Comparison of ENCODE assay signal across 15 mouse cellular contexts in genomic region chr10:21827505-21827844, GRCm38 (mm10). TPM values are rescaled to one million over a fixed set of nuclear protein-coding genes. Genes with fewer than 3 reads are reported as not detected.
DNase-seq lines count a peak whose midpoint lies in the region; ATAC-seq and TF ChIP-seq lines count a peak whose summit lies in the region.
"Had no signal": no experiment of that assay in that cellular context is flagged by ENCODE, and none has a peak within 500 bp of the region (broad histone marks: within the 10 kb centered on the region; RNA-seq: fewer than 3 reads in every experiment).

No protein-coding gene starts in this region.

- peak overlapping the region; percentile 53; the same call in 1 of the 2 replicates for H3K27ac ChIP-seq in spleen, adult 2 months (ENCODE audit: insufficient read depth, low read length)
- peak overlapping the region; percentile 76 for H3K27ac ChIP-seq in bone marrow macrophage, adult 2 months (ENCODE audit: insufficient read depth, low read depth, low read length)
- peak overlapping the region; percentile 81 for H3K27ac ChIP-seq in liver, postnatal 0 days (ENCODE audit: low read depth)
- peak overlapping the region; percentile 65 for H3K27ac ChIP-seq in stomach, postnatal 0 days (replicated peaks)
- no peak overlapping the region for H3K27ac ChIP-seq in midbrain, embryonic 10.5 days (replicated peaks)
- H3K27ac ChIP-seq in forebrain, embryonic 13.5 days, result no peak overlapping the region
- H3K27ac ChIP-seq in midbrain, embryonic 13.5 days, result no peak overlapping the region
- H3K27ac ChIP-seq: forebrain, embryonic 15.5 days; hindbrain, embryonic 14.5 days; liver, embryonic 13.5 days had no signal

- WGBS in spleen, adult 2 months, result 33% methylated on average over 3 of the region's 3 CpGs
- 26% methylated on average over 3 of the region's 3 CpGs for WGBS in liver, postnatal 0 days (ENCODE audit: insufficient replicate concordance)
- WGBS in stomach, postnatal 0 days, result 64% methylated on average over 3 of the region's 3 CpGs
- 64% methylated on average over 3 of the region's 3 CpGs for WGBS in midbrain, embryonic 10.5 days
- WGBS in forebrain, embryonic 13.5 days, result 68% methylated on average over 3 of the region's 3 CpGs
- WGBS in midbrain, embryonic 13.5 days, result 65% methylated on average over 3 of the region's 3 CpGs

- no peak overlapping the region for H3K4me3 ChIP-seq in spleen, adult 2 months (ENCODE audit: extremely low read depth, insufficient read depth, insufficient read length)
- peak overlapping the region; percentile 7; the same call in 1 of the 2 replicates for H3K4me3 ChIP-seq in bone marrow macrophage, adult 2 months (ENCODE audit: insufficient read depth, low read length)
- H3K4me3 ChIP-seq in liver, postnatal 0 days (ENCODE audit: low read depth, low read length), result no peak overlapping the region
- no peak overlapping the region for H3K4me3 ChIP-seq in stomach, postnatal 0 days (ENCODE audit: low read depth, low read length)
- no peak overlapping the region for H3K4me3 ChIP-seq in midbrain, embryonic 10.5 days
- no peak overlapping the region for H3K4me3 ChIP-seq in forebrain, embryonic 13.5 days
- H3K4me3 ChIP-seq in midbrain, embryonic 13.5 days (replicated peaks), result no peak overlapping the region
- H3K4me3 ChIP-seq: forebrain, embryonic 15.5 days; liver, embryonic 13.5 days had no signal

- H3K9ac ChIP-seq in liver, postnatal 0 days (replicated peaks), result no peak overlapping the region
- H3K9ac ChIP-seq in stomach, postnatal 0 days (ENCODE audit: low read length), result no peak overlapping the region
- H3K9ac ChIP-seq in forebrain, embryonic 13.5 days, result no peak overlapping the region
- no peak overlapping the region for H3K9ac ChIP-seq in midbrain, embryonic 13.5 days (replicated peaks)
- H3K9ac ChIP-seq: forebrain, embryonic 15.5 days; hindbrain, embryonic 14.5 days; liver, embryonic 13.5 days had no signal

- TF ChIP-seq EP300 in liver, postnatal 0 days (IDR thresholded peaks at IDR 0.05; ENCODE audit: low read depth), result no peak
- no peak for TF ChIP-seq EP300 in stomach, postnatal 0 days (optimal IDR thresholded peaks at IDR 0.05)

- no peak for TF ChIP-seq POLR2A in spleen, adult 2 months (IDR thresholded peaks at IDR 0.05; ENCODE audit: low read depth, low read length)
- TF ChIP-seq POLR2A in bone marrow macrophage, adult 2 months (IDR thresholded peaks at IDR 0.05; ENCODE audit: borderline replicate concordance, low read depth, low read length), result no peak

- no peak for ATAC-seq in liver, postnatal 0 days
- 0 out of 2 replicates have a peak, but pooled peaks have one; percentile 36 for ATAC-seq in stomach, postnatal 0 days (ENCODE audit: low FRiP score, low TSS enrichment)
- ATAC-seq in forebrain, embryonic 13.5 days, result no peak
- no peak for ATAC-seq in midbrain, embryonic 13.5 days
- ATAC-seq: forebrain, embryonic 15.5 days; Patski had no signal

- H3K4me1 ChIP-seq in spleen, adult 2 months (ENCODE audit: control insufficient read depth, insufficient read depth, insufficient read length), result peaks cover 4% of the 10 kb centered on the region; the same call in 1 of the 2 replicates
- peaks cover 7% of the 10 kb centered on the region; the same call in 1 of the 2 replicates for H3K4me1 ChIP-seq in bone marrow macrophage, adult 2 months (ENCODE audit: control insufficient read depth, insufficient read depth, low read length)
- H3K4me1 ChIP-seq in liver, postnatal 0 days (ENCODE audit: insufficient read depth), result peaks cover 3% of the 10 kb centered on the region; the same call in 1 of the 2 replicates
- 0 out of 2 replicates have a peak, but pooled peaks cover 2% of the 10 kb centered on the region for H3K4me1 ChIP-seq in stomach, postnatal 0 days (replicated peaks; ENCODE audit: control insufficient read depth, insufficient read depth)
- H3K4me1 ChIP-seq in midbrain, embryonic 10.5 days, result peaks cover 22% of the 10 kb centered on the region
- H3K4me1 ChIP-seq in forebrain, embryonic 13.5 days, result peaks cover 14% of the 10 kb centered on the region
- H3K4me1 ChIP-seq in midbrain, embryonic 13.5 days (replicated peaks), result peaks cover 28% of the 10 kb centered on the region

- H3K27me3 ChIP-seq in spleen, adult 2 months (ENCODE audit: control insufficient read depth, insufficient read depth, low read length), result no peaks in the 10 kb centered on the region
- no peaks in the 10 kb centered on the region for H3K27me3 ChIP-seq in liver, postnatal 0 days (ENCODE audit: insufficient read depth, low read length)
- no peaks in the 10 kb centered on the region for H3K27me3 ChIP-seq in stomach, postnatal 0 days (ENCODE audit: control insufficient read depth, insufficient read depth, low read length)
- 0 out of 2 replicates have a peak, but pooled peaks cover 3% of the 10 kb centered on the region for H3K27me3 ChIP-seq in midbrain, embryonic 10.5 days (ENCODE audit: low read depth, poor library complexity, severe bottlenecking)
- no peaks in the 10 kb centered on the region for H3K27me3 ChIP-seq in forebrain, embryonic 13.5 days
- H3K27me3 ChIP-seq in midbrain, embryonic 13.5 days, result no peaks in the 10 kb centered on the region
- H3K27me3 ChIP-seq: forebrain, embryonic 15.5 days; liver, embryonic 13.5 days; Patski had no signal

- no peaks in the 10 kb centered on the region for H3K9me3 ChIP-seq in liver, postnatal 0 days (ENCODE audit: low read length)
- H3K9me3 ChIP-seq in stomach, postnatal 0 days (ENCODE audit: control insufficient read depth, low read length), result no peaks in the 10 kb centered on the region
- H3K9me3 ChIP-seq in midbrain, embryonic 10.5 days (replicated peaks), result no peaks in the 10 kb centered on the region
- no peaks in the 10 kb centered on the region for H3K9me3 ChIP-seq in forebrain, embryonic 13.5 days (replicated peaks)
- H3K9me3 ChIP-seq in midbrain, embryonic 13.5 days, result no peaks in the 10 kb centered on the region
- H3K9me3 ChIP-seq: forebrain, embryonic 15.5 days; liver, embryonic 13.5 days had no signal

- no peaks in the 10 kb centered on the region for H3K36me3 ChIP-seq in spleen, adult 2 months (ENCODE audit: control insufficient read depth, insufficient read depth, low read length)
- no peaks in the 10 kb centered on the region for H3K36me3 ChIP-seq in liver, postnatal 0 days (replicated peaks; ENCODE audit: insufficient read depth, low read length)
- H3K36me3 ChIP-seq in stomach, postnatal 0 days (ENCODE audit: control insufficient read depth, insufficient read depth, low read length), result no peaks in the 10 kb centered on the region
- H3K36me3 ChIP-seq in midbrain, embryonic 10.5 days, result no peaks in the 10 kb centered on the region
- no peaks in the 10 kb centered on the region for H3K36me3 ChIP-seq in forebrain, embryonic 13.5 days (ENCODE audit: poor library complexity, severe bottlenecking)
- no peaks in the 10 kb centered on the region for H3K36me3 ChIP-seq in midbrain, embryonic 13.5 days
- H3K36me3 ChIP-seq: forebrain, embryonic 15.5 days; liver, embryonic 13.5 days had no signal

- no peak for TF ChIP-seq CTCF in spleen, adult 2 months (IDR thresholded peaks at IDR 0.05; ENCODE audit: extremely low read depth, insufficient read depth, insufficient read length, insufficient replicate concordance)
- TF ChIP-seq CTCF in bone marrow macrophage, adult 2 months (IDR thresholded peaks at IDR 0.05; ENCODE audit: low read depth, low read length), result no peak
- no peak for TF ChIP-seq CTCF in liver, postnatal 0 days (IDR thresholded peaks at IDR 0.05; ENCODE audit: low read depth)
- TF ChIP-seq CTCF in stomach, postnatal 0 days (IDR thresholded peaks at IDR 0.05; ENCODE audit: low read depth), result no peak

- H3K4me2 ChIP-seq in liver, postnatal 0 days (ENCODE audit: low read depth, low read length), result peak overlapping the region; percentile 48; the same call in 1 of the 2 replicates
- H3K4me2 ChIP-seq in stomach, postnatal 0 days (replicated peaks; ENCODE audit: low read depth), result no peak overlapping the region
- no peak overlapping the region for H3K4me2 ChIP-seq in forebrain, embryonic 13.5 days
- no peak overlapping the region for H3K4me2 ChIP-seq in midbrain, embryonic 13.5 days (replicated peaks)
- H3K4me2 ChIP-seq: forebrain, embryonic 15.5 days; hindbrain, embryonic 14.5 days had no signal

- no peak for DNase-seq in spleen, adult 2 months (ENCODE audit: low read depth in 1 of 2, low spot score in 2 of 2)
- no peak for DNase-seq in spleen, adult 18-20 months
- DNase-seq in liver, postnatal 0 days, result no peak
- no peak for DNase-seq in stomach, postnatal 0 days (ENCODE audit: low spot score)
- DNase-seq in midbrain, embryonic 10.5 days (ENCODE audit: low spot score), result no peak
- DNase-seq: cerebellum, adult 8-10 months; kidney, adult 18-20 months; liver, embryonic 13.5 days; lung, postnatal 36 days had no signal

RNA-seq across cellular contexts. Expression of gene Sgk1, which starts 54.5 kb away (rescaled TPM):
- 13.7 and 15.8 TPM in 2 replicates for polyA plus RNA-seq in spleen, adult 2 months (2012; rRNA removed)
- polyA plus RNA-seq in bone marrow macrophage, adult 2 months (2012; ENCODE audit: insufficient read depth, insufficient read length, missing spikeins), result 80.9 and 82.6 TPM in 2 replicates
- polyA plus RNA-seq in liver, postnatal 0 days (2015; fragmentation: Nextera tagmentation; extraction: Ambion mirVana), result 20.6 and 21.7 TPM in 2 replicates
- 60.0 and 73.1 TPM in 2 replicates for polyA plus RNA-seq in stomach, postnatal 0 days (2015; fragmentation: Nextera tagmentation; extraction: Ambion mirVana)
- polyA plus RNA-seq in midbrain, embryonic 10.5 days (2016; fragmentation: Nextera tagmentation; extraction: Ambion mirVana), result 18.8 and 20.2 TPM in 2 replicates
- 16.3 and 18.3 TPM in 2 replicates for polyA plus RNA-seq in forebrain, embryonic 13.5 days (2015; fragmentation: Nextera tagmentation; extraction: Ambion mirVana)
- 35.9 and 36.7 TPM in 2 replicates for polyA plus RNA-seq in midbrain, embryonic 13.5 days (2015; fragmentation: Nextera tagmentation; extraction: Ambion mirVana)

Comparison
In these comparisons a context has a peak if more than half of its experiments do, and no peak if none do; other contexts are left out.
1. H3K27ac ChIP-seq: peak in spleen, adult 2 months (single experiment), bone marrow macrophage, adult 2 months (single experiment), liver, postnatal 0 days (single experiment) and stomach, postnatal 0 days (single experiment); none in midbrain, embryonic 10.5 days (single experiment), forebrain, embryonic 13.5 days (single experiment) and midbrain, embryonic 13.5 days (single experiment).